Mouse (Mus musculus) erythroblast, embryonic 14.5 days (primary cell): ENCODE data around the gene Gm3476.
"Not testable (repeated sequence)": the region's sequence is repeated elsewhere in the genome, so short reads cannot be mapped to it uniquely, and the experiment has no call there.

Source experiments
- GATA1 ChIP-seq: IDR thresholded peaks from 2 replicates; pipeline ENCODE4 v1.6.1; 2012; ENCODE audit warnings: low read length, inconsistent platforms, mixed read lengths
- TAL1 ChIP-seq: IDR thresholded peaks from 3 replicates; pipeline ENCODE4 v1.6.1; 2012; ENCODE audit warnings: low read length, inconsistent platforms, mixed read lengths

DNA sequence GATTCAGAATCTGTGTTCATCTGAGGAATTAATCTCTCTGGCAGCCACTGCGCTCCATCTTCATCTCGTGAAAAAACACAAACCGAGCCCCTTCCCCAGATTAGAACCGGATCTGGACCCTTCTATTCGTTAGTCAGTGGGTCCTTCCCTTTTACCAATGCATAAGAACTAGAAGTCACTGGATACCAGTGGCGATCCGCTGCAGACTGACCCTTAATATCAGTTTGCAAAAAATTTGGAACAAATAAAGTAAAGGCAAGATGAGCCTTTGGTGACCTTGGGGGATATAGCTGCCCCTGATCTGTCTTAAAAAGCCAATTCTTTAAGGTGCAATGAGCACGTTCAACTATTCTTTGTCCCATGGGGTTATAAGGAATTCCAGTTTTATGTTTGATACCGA, 37.9 kb upstream of the Gm3476 start:
- not testable (repeated sequence) for TF ChIP-seq GATA1, TAL1
